Mouse (Mus musculus) adrenal gland, postnatal 10 days (tissue): ENCODE measurements around the gene Clic5. TPM values are rescaled to one million over a fixed set of nuclear protein-coding genes. Genes with fewer than 3 reads are reported as not detected.

Experiments used
- DNase-seq: peaks from one replicate; pipeline ENCODE4 v3.0.0; 2021; ENCODE audit warnings: mixed read lengths
- total RNA-seq, 2 experiments: library from RNA; stranded (reverse); gene quantifications; 2 replicates each; pipeline ENCODE4 v1.2.3; 2021

Gene Clic5
- total RNA-seq, 2 experiments from 2014 or later, result 24.1 to 39.0 TPM

DNA sequence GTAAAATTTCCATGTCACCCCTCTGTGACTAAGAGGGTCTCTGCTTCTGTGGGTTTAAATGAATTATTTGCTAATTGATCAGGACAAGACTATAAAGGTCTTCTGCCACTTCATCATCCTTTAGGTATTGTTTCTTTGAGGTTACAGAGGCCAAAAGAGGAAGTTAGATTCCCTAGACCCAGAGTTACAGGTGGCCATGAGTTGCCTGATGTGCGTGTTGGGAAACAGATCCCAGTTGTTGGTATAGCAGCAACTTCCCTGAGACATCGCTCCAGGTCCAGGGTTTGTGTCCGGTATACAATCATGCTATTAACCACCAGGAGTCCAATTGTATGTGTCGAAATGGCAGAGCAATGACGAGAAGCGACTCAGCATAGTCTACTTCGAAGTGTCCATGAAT is 81.7 kb downstream of the Clic5 start:
- no peak for DNase-seq

DNA sequence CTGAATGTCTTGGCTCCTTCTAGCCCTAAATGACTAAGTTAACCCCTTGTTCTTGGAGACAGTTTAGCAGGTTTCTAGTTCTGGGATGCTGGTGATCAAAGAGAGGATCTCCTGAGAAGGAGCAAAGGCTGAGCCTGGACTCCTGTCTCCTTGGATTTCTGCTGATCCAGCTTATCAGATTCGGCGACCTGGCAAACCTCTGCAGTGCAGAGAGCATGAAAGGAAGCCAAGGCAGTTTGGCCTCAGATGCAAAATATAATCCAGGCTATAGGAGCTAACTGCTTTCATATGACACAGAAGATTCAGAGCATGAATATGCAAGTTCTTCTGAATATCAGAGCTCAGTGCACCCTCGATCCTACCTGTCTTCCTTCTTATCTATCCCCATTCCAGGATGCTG is 83.0 kb downstream of the Clic5 start:
- no peak for DNase-seq

DNA sequence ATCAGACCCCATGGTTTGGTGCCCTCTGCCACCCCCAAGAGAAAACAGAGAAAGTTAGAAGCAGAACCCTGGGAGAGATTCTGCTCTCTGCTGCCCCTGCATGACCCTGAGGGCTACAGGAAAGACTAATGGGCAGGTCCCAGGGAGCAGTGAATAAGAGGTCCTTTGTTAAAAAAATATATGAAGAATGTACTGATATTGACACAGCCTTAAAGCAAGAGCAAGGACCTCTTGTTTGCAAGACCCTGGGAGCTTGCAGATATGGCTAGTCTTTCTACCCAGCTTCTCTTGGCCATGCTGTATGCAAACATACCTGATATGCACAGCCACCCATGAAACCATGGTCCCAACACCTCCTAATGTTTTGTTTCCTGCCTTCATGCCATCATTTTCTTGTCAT is 86.4 kb downstream of the Clic5 start:
- no peak for DNase-seq

DNA sequence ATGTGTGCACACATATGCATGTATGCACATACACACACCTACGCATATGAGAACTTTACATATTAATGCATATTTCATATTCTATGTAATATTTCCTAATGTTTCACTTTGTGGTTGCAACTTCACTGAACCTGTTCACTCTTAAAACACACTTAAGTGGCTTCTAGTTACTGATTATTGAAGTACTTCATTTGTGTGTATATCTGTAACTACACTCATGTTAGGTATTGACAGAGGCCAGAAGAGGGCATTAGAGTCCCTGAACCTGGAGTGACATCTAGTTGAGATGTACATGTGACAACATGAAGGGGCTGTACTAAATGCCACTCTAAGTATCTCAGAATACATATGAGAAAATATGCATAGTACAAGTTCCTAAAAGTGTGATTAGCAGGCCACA is 99.9 kb downstream of the Clic5 start:
- DNase-seq, result no peak

DNA sequence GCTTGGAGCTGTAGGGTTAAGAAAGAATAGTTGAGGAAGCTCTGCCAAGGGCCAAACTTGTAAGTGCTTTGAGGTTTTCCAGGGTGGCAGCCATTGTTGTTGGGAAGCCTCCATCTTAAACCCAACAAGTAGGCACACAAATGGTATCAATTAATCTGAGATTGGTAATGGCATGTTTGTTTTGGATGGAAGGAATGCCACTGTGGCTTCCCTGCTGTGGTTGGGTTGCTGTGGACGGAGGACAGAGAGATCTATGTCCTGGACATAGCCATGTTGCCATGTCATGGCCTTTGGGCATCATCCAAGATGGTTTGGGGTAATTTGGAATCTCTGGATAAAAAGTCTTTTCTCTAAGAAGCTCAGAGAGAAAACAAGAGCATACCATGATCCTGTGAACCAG is 108.8 kb downstream of the Clic5 start:
- no peak for DNase-seq

DNA sequence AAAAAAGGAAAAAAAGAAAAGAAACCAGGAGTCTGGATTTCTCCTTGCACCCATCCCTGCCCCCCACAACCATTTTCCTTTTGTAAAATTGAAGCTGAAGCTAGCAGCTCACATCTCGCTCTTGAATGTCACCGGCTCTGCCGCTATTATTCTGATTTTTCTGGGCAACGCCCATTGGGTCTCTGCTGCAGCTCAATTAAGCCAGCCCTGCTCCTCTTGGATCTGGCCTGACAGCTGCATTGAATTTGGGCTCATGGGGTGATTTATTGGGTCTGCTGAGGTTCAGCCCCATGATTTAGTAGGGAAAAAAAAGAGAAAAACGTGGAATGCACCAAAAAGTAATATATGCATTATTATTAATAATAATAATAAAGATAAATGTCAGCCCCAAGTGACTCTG is 111.9 kb downstream of the Clic5 start:
- DNase-seq, result no peak

DNA sequence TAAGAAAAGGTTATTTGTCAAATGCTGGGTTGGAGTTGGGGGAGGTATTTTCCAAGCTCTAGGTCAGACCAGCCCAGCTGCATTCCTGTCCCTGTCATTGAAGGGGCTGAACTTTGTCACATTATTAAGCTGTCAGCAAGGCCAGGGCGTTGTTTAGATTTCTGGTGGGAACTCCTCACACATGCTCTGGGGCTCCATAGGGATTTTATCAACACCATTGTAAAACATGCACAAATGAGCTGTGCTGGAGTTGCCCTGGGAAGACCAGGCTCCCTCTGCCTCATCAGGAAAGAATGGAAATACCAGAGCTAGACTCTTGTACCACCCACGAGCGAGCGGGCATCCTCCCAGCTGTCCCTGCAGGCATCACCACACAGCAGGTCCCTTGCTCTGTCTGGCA is 112.3 kb downstream of the Clic5 start:
- DNase-seq, result peak; percentile 2

DNA sequence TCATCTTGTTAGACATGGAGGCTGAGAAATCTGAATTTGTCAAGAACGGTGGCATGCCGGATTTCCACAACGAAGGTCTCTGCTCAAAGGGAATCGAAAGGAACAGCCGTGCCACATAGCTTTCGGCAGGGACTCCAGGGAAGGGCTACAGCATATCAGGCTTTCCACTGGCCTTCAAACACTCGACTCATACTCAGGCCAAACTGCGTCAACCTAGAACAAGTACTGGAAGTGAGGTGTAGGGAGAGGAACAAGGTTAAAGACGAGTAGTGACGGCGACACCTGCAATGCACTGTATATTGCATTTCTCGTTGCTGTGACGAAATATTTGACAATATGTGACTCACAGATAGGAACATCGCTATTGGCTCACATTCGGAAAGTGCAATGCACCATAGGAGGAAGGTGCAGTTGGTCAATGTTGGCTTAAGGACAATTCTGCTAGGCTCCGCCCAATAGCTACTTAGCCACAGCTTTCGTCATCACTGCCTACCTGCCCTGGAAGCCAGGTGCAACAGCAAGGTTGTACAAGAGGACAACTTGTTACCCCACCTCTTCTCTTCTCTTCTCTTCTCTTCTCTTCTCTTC is 112.9 kb downstream of the Clic5 start:
- no peak for DNase-seq

DNA sequence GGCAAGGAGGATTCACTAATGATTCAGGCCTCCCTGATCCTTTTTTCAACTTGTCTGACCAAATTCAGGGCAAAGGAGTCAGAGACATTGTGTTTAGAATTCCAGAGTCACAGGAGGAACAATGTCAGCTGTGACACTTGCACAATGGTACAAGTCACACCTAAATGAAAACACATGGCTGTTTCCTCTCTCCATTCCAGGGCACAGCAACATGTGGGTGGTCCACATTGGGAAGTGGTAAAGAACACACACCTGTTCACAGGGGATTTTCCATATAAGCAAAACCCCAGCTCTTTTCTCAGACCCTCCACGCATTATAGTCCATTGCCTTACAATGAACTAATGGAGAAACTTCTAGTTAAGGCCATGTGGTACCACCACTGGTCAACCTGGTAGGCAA is 115.7 kb downstream of the Clic5 start:
- DNase-seq, result no peak

DNA sequence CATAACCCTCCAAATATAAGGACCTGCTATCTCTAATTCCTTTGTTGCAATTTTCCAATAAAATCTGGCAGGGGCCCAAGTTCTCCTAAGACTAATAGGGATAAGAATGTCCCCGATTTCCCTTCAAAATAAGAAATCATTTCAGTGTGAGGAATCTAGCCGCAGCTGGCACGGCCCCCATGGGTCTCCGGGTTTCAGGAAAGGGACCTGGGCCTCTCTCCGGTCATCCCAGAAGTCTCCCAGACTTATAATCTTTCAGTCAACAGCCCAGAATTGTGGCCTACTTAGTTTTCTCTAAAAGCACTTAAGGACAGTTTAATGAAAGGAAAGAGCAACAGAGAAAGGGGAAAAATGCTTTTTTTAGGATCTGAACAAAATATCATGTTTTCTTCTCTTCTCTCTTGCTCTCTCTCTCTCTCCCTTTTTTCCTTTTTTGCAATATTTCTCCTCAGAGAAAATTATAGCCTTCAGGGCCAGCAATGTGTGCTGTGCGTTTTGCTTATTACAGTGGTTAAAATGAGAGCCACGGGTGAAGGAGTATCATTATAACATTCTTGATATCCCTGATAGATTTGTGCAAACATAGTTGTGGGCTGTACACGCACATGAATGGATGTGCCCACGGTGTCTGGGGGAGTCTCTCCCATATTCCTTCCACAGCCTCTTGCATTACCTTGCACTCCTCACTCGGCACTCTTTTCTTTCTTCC is 121.7 kb downstream of the Clic5 start:
- DNase-seq, result no peak

DNA sequence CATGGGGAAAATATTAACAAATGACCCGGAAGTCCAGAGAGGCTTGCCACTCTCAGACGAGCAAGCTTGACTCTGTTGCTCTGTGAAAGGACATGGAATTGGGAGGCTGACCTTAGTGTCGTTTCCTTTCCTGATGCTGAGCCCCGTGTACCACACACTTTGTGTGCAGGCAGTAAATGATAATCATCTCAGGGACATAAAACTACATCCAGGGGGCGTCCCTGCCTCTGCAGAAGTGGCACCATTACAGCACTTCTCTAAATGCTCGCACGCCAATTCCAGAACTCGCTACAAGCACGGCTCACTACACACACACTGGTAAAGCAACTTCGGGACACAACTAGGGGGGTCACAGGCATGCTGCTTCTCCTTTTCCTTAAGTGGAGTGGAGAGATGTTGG is 136.9 kb downstream of the Clic5 start:
- no peak for DNase-seq

DNA sequence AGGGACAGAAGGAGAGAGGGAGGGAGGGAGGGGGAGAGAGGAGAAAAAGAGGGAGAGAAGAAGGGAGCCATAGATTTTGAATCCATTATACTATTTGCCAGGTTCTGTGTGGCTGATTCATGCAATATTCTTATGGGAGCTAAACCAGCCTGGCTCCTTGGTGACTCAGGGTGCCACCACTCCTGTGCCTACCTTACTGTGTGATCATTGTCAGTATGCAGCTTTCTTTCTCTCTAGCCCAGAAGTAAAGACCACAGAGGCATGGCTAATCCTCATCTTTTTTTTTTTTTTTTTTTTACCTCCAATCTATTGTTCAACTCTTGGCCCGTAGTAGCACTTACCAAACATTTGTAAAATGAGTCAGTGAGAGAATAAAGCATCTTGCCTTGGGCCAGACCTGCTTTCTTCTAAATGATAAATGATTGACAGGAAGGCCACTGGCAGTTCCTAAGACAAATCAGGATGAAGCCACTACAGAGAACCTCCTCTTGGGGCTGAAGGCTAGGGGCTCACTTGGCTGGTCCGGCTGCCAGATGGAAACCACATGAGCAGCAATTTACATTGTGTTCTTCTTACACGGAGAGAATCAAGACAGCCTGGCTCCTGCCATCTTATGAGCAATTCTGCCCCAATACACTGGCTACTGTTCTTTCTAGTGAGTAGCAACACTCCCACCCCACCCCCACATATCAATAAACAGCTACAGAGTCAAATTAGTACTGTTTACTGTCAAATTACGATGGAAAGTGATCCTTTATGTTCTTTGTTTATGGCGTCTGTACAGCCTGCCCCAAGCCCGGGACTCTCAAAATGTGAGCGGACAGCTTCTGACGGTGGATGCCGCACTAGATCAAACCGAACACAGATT is 139.1 kb downstream of the Clic5 start:
- no peak for DNase-seq

DNA sequence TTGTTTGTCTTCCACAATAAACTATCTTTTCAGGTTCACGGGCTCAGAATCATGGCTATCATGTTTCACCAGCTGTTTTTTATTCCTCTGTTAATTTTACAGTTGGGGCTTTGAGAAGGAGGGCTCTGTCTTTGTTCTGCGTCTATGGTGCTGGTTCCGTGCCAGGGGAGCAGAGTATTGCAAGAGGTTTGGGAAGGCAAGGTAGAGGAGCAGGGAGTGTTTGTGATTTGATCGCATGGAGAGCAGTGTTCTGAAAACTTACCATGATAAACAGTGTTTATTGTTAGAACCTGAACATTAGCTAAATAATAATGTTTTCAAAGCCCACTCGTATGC is 139.7 kb downstream of the Clic5 start:
- no peak for DNase-seq

Other genes with a start within 250 kb of the Clic5 start
- gene Enpp5, start 109.8 kb upstream of the Clic5 start, total RNA-seq, result 10 to 100 TPM; 20.7 to 25.3 TPM
- 10 to 100 TPM; 10.0 to 10.7 TPM for gene Enpp4, start 82.8 kb upstream of the Clic5 start, total RNA-seq